Mouse (Mus musculus) lung, embryonic 15.5 days (tissue): ENCODE measurements around the gene AW549877. TPM values are rescaled to one million over a fixed set of nuclear protein-coding genes. Genes with fewer than 3 reads are reported as not detected.

ENCODE experiments used
- ATAC-seq: fragments of 200-750 bp; cut with Nextera tagmentation; 2 replicates; pipeline ENCODE4 v1.8.0; 2017; ENCODE audit warnings: moderate number of reproducible peaks, borderline replicate concordance; ENCODE audit not compliant: low FRiP score, low TSS enrichment; ENCODE audit errors: extremely low read depth
- H3K27ac ChIP-seq: fragments of 300-500 bp; sonication (generic); 2 replicates; pipeline ENCODE4 v1.5.1; 2015; ENCODE audit warnings: moderate library complexity, mild to moderate bottlenecking, inconsistent platforms
- H3K27me3 ChIP-seq: fragments of 300-500 bp; sonication (generic); 2 replicates; pipeline ENCODE4 v1.6.1; 2015; ENCODE audit warnings: inconsistent platforms
- H3K36me3 ChIP-seq: fragments of 300-500 bp; sonication (generic); 2 replicates; pipeline ENCODE4 v1.6.1; 2015; ENCODE audit warnings: inconsistent platforms
- H3K4me1 ChIP-seq: fragments of 300-500 bp; sonication (generic); 2 replicates; pipeline ENCODE4 v1.6.1; 2015; ENCODE audit warnings: inconsistent platforms
- H3K4me2 ChIP-seq: fragments of 300-500 bp; sonication (generic); 2 replicates; pipeline ENCODE4 v1.6.1; 2015; ENCODE audit warnings: inconsistent platforms, mild to moderate bottlenecking, moderate library complexity
- H3K4me3 ChIP-seq: fragments of 300-500 bp; sonication (generic); 2 replicates; pipeline ENCODE4 v1.5.1; 2015; ENCODE audit warnings: mild to moderate bottlenecking, inconsistent platforms
- H3K9ac ChIP-seq: fragments of 300-500 bp; sonication (generic); 2 replicates; pipeline ENCODE4 v1.6.1; 2015; ENCODE audit warnings: inconsistent platforms
- H3K9me3 ChIP-seq: fragments of 300-500 bp; sonication (generic); 2 replicates; pipeline ENCODE4 v1.6.1; 2016; ENCODE audit warnings: inconsistent platforms
- WGBS: fragments of 180-500 bp; shearing (Covaris S2); methylation state at CpG from one replicate; pipeline ENCODE4 v1.1.7; 2015; 5-methylcytosine and 5-hydroxymethylcytosine counted together
- polyA plus RNA-seq: library from polyadenylated mRNA; unstranded; fragments of >200 nt; fragmentation: Nextera tagmentation; extraction: Ambion mirVana; gene quantifications from 2 replicates; pipeline ENCODE4 v1.2.1, GENCODE M21; 2015

The AW549877 gene
- 27.3 and 27.9 TPM in 2 replicates for polyA plus RNA-seq

GRCm38 (mm10) chr15:3995448-3996266 lies at the start of gene AW549877:
Gene AW549877 (minus strand): TSS chr15:3995744.
- WGBS = under 1% methylated on average over 61 of the region's 61 CpGs
- H3K9ac ChIP-seq = peak within 1 kb of the TSS; percentile 73
- peaks cover 9% of the 10 kb centered on the region for H3K4me1 ChIP-seq
- H3K9me3 ChIP-seq = no peaks in the 10 kb centered on the region
- H3K27me3 ChIP-seq = no peaks in the 10 kb centered on the region
- ATAC-seq = peak; percentile 99
- H3K4me3 ChIP-seq = peak within 1 kb of the TSS; percentile 71
- peaks cover 12% of the 10 kb centered on the region for H3K36me3 ChIP-seq
- H3K4me2 ChIP-seq = peak within 1 kb of the TSS; percentile 71
- peak within 1 kb of the TSS; percentile 93 for H3K27ac ChIP-seq

GRCm38 (mm10) chr15:4043032-4043471 lies 47.5 kb upstream of the AW549877 start:
- Histone ChIP-seq H3K36me3 (peaks cover 22% of the 10 kb centered on the region), H3K27ac (no peak overlapping the region), H3K27me3 (no peaks in the 10 kb centered on the region), H3K4me3 (no peak overlapping the region), H3K9me3 (no peaks in the 10 kb centered on the region), H3K4me2 (no peak overlapping the region), H3K9ac (no peak overlapping the region), H3K4me1 (no peaks in the 10 kb centered on the region)
- no peak for ATAC-seq
- WGBS = 23% methylated on average over 4 of the region's 4 CpGs

GRCm38 (mm10) chr15:4042423-4042822 lies 46.9 kb upstream of the AW549877 start:
- no peak for ATAC-seq
- 56% methylated on average over 3 of the region's 3 CpGs for WGBS
- H3K27me3 ChIP-seq = no peaks in the 10 kb centered on the region
- H3K36me3 ChIP-seq = peaks cover 19% of the 10 kb centered on the region
- H3K9me3 ChIP-seq = no peaks in the 10 kb centered on the region
- H3K4me3 ChIP-seq = no peak overlapping the region
- no peak overlapping the region for H3K9ac ChIP-seq
- H3K4me1 ChIP-seq = no peaks in the 10 kb centered on the region
- H3K4me2 ChIP-seq = no peak overlapping the region
- no peak overlapping the region for H3K27ac ChIP-seq

- Histone ChIP-seq H3K36me3 (peaks cover 11% of the 10 kb centered on the region), H3K4me3 (no peak overlapping the region), H3K4me2 (no peak overlapping the region), H3K27me3 (no peaks in the 10 kb centered on the region), H3K9ac (no peak overlapping the region), H3K4me1 (peaks cover under 1% of the 10 kb centered on the region; the same call in 1 of the 2 replicates), H3K9me3 (no peaks in the 10 kb centered on the region), H3K27ac (no peak overlapping the region)
- 63% methylated on average over 3 of the region's 3 CpGs for WGBS
- no peak for ATAC-seq
Observed at GRCm38 (mm10) chr15:4033168-4034004, 37.8 kb upstream of the AW549877 start.

- Histone ChIP-seq H3K27me3 (no peaks in the 10 kb centered on the region), H3K9me3 (no peaks in the 10 kb centered on the region), H3K9ac (no peak overlapping the region), H3K4me3 (no peak overlapping the region), H3K36me3 (no peaks in the 10 kb centered on the region), H3K4me1 (peaks cover 21% of the 10 kb centered on the region), H3K27ac (no peak overlapping the region), H3K4me2 (no peak overlapping the region)
- no peak for ATAC-seq
Observed at GRCm38 (mm10) chr15:4028960-4029359, 33.4 kb upstream of the AW549877 start.

GRCm38 (mm10) chr15:4028411-4028700 lies 32.8 kb upstream of the AW549877 start:
- no peaks in the 10 kb centered on the region for H3K36me3 ChIP-seq
- H3K4me1 ChIP-seq = peaks cover 21% of the 10 kb centered on the region
- H3K9me3 ChIP-seq = no peaks in the 10 kb centered on the region
- no peak overlapping the region for H3K4me3 ChIP-seq
- no peak for ATAC-seq
- no peaks in the 10 kb centered on the region for H3K27me3 ChIP-seq
- H3K9ac ChIP-seq = no peak overlapping the region
- H3K27ac ChIP-seq = no peak overlapping the region
- peak overlapping the region; percentile 71; the same call in 1 of the 2 replicates for H3K4me2 ChIP-seq
- WGBS = 86% methylated on average over 6 of the region's 6 CpGs

GRCm38 (mm10) chr15:4027671-4028410 lies 32.3 kb upstream of the AW549877 start:
- Histone ChIP-seq H3K4me2 (peak overlapping the region; percentile 71), H3K4me1 (peaks cover 21% of the 10 kb centered on the region), H3K9me3 (no peaks in the 10 kb centered on the region), H3K27ac (peak overlapping the region; percentile 97), H3K4me3 (peak overlapping the region; percentile 77), H3K27me3 (no peaks in the 10 kb centered on the region), H3K36me3 (no peaks in the 10 kb centered on the region), H3K9ac (peak overlapping the region; percentile 78)
- no peak for ATAC-seq
- 5% methylated on average over 6 of the region's 6 CpGs for WGBS

- H3K4me1 ChIP-seq = peaks cover 21% of the 10 kb centered on the region
- ATAC-seq = peak; percentile 85
- H3K27ac ChIP-seq = peak overlapping the region; percentile 97
- H3K27me3 ChIP-seq = no peaks in the 10 kb centered on the region
- WGBS = 0% methylated on average over 60 of the region's 65 CpGs
- peak overlapping the region; percentile 71 for H3K4me2 ChIP-seq
- H3K36me3 ChIP-seq = no peaks in the 10 kb centered on the region
- no peaks in the 10 kb centered on the region for H3K9me3 ChIP-seq
- H3K4me3 ChIP-seq = peak overlapping the region; percentile 77
- H3K9ac ChIP-seq = peak overlapping the region; percentile 78
Observed at GRCm38 (mm10) chr15:4026831-4027584, 31.5 kb upstream of the AW549877 start.

GRCm38 (mm10) chr15:4026231-4026773 lies 30.8 kb upstream of the AW549877 start, which contains the start of gene Oxct1:
Gene Oxct1 (plus strand): TSS chr15:4026383.
- Histone ChIP-seq H3K9me3 (no peaks in the 10 kb centered on the region), H3K36me3 (no peaks in the 10 kb centered on the region), H3K4me1 (peaks cover 21% of the 10 kb centered on the region), H3K27ac (peak within 1 kb of the TSS; percentile 97), H3K9ac (peak within 1 kb of the TSS; percentile 78), H3K4me3 (peak within 1 kb of the TSS; percentile 77), H3K27me3 (no peaks in the 10 kb centered on the region), H3K4me2 (peak within 1 kb of the TSS; percentile 71)
- peak; percentile 96 for ATAC-seq
- WGBS = under 1% methylated on average over 45 of the region's 45 CpGs

- no peaks in the 10 kb centered on the region for H3K27me3 ChIP-seq
- no peak overlapping the region for H3K9ac ChIP-seq
- 59% methylated on average over 11 of the region's 11 CpGs for WGBS
- no peaks in the 10 kb centered on the region for H3K36me3 ChIP-seq
- peak overlapping the region; percentile 97; the same call in 1 of the 2 replicates for H3K27ac ChIP-seq
- H3K4me2 ChIP-seq = peak overlapping the region; percentile 71
- H3K9me3 ChIP-seq = no peaks in the 10 kb centered on the region
- H3K4me1 ChIP-seq = peaks cover 21% of the 10 kb centered on the region
- ATAC-seq = no peak
- H3K4me3 ChIP-seq = peak overlapping the region; percentile 77
Observed at GRCm38 (mm10) chr15:4025508-4025904, 30.0 kb upstream of the AW549877 start.
